Mouse (Mus musculus) limb, embryonic 15.5 days (tissue): ENCODE data around the gene Asphd1. TPM values are rescaled to one million over a fixed set of nuclear protein-coding genes. Genes with fewer than 3 reads are reported as not detected.
"Not testable (repeated sequence)": the region's sequence is repeated elsewhere in the genome, so short reads cannot be mapped to it uniquely, and the experiment has no call there.

Experiments
- ATAC-seq: fragments of 200-750 bp; cut with Nextera tagmentation; 2 replicates; pipeline ENCODE4 v1.8.0; 2017; ENCODE audit warnings: low read depth, moderate TSS enrichment; ENCODE audit not compliant: insufficient number of reproducible peaks, low FRiP score, low TSS enrichment
- H3K27ac ChIP-seq: fragments of 300-500 bp; sonication (generic); 2 replicates; pipeline ENCODE4 v1.5.1; 2015; ENCODE audit warnings: moderate library complexity, mild to moderate bottlenecking, inconsistent platforms
- H3K27me3 ChIP-seq: fragments of 300-500 bp; sonication (generic); 2 replicates; pipeline ENCODE4 v1.6.1; 2015; ENCODE audit warnings: inconsistent platforms
- H3K36me3 ChIP-seq: fragments of 300-500 bp; sonication (generic); 2 replicates; pipeline ENCODE4 v1.6.1; 2015; ENCODE audit warnings: inconsistent platforms
- H3K4me1 ChIP-seq: fragments of 300-500 bp; sonication (generic); 2 replicates; pipeline ENCODE4 v1.6.1; 2015; ENCODE audit warnings: inconsistent platforms
- H3K4me2 ChIP-seq: fragments of 300-500 bp; sonication (generic); 2 replicates; pipeline ENCODE4 v1.6.1; 2015; ENCODE audit warnings: mild to moderate bottlenecking, inconsistent platforms
- H3K4me3 ChIP-seq: fragments of 300-500 bp; sonication (generic); 2 replicates; pipeline ENCODE4 v1.5.1; 2015; ENCODE audit warnings: mild to moderate bottlenecking, inconsistent platforms
- H3K9ac ChIP-seq: fragments of 300-500 bp; sonication (generic); 2 replicates; pipeline ENCODE4 v1.6.1; 2015; ENCODE audit warnings: inconsistent platforms
- H3K9me3 ChIP-seq: fragments of 300-500 bp; sonication (generic); 2 replicates; pipeline ENCODE4 v1.6.1; 2016; ENCODE audit warnings: inconsistent platforms
- WGBS: fragments of 180-500 bp; shearing (Covaris S2); methylation state at CpG from one replicate; pipeline ENCODE4 v1.1.7; 2015; 5-methylcytosine and 5-hydroxymethylcytosine counted together
- polyA plus RNA-seq: library from polyadenylated mRNA; unstranded; fragments of >200 nt; fragmentation: Nextera tagmentation; extraction: Ambion mirVana; gene quantifications from 2 replicates; pipeline ENCODE4 v1.2.1, GENCODE M21; 2015

The Asphd1 gene
- polyA plus RNA-seq, 1 experiment from 2014 or later: not detected

DNA sequence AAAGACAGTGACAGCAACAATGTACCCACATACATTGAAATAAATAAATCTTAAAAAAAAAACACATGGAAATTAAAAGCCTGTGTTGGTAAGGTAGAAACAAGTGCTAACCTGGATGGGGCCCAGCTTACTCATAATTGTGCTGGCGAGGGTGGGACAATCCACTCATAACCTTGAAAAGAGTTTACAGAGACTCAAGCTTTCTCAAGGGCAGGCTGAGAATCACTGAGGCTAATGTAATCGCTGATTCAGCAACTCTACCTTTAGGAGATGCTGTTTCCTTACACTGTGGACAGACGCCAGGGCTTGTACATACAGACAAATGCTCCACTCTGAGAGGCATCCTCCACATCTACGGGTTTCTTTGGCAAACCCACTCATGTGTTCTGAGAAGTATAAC lies 29.4 kb downstream of the Asphd1 start:
- Histone ChIP-seq H3K4me2 (no peak overlapping the region), H3K4me1 (no peaks in the 10 kb centered on the region), H3K4me3 (no peak overlapping the region), H3K9me3 (no peaks in the 10 kb centered on the region), H3K27ac (no peak overlapping the region), H3K27me3 (no peaks in the 10 kb centered on the region), H3K9ac (no peak overlapping the region), H3K36me3 (no peaks in the 10 kb centered on the region)
- 80% methylated on average over 4 of the region's 4 CpGs for WGBS
- no peak for ATAC-seq

DNA sequence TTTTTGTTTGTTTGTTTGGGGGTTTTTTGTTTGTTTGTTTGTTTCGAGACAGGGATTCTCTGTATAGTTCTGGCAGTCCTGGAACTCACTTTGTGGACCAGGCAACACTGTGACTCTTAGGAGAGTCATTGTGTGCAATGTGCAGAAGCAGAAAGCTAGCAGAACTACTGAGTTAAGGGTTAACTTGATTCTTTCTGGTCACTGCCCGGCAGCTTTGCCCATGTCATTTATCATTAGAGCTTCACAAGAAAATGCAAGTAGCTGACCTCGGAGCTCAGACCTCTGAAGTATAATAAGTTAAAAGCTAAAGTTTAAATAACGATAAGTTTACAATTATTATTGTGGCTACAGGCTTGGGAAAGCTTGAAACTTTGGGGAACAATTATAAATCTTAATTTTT lies 31.0 kb downstream of the Asphd1 start:
- not testable (repeated sequence) for H3K4me3 ChIP-seq, H3K27ac ChIP-seq, H3K4me2 ChIP-seq, H3K9ac ChIP-seq, H3K27me3 ChIP-seq, ATAC-seq, H3K36me3 ChIP-seq, H3K4me1 ChIP-seq, H3K9me3 ChIP-seq
- WGBS: 36% methylated on average over 4 of the region's 4 CpGs

- H3K9ac ChIP-seq: no peak overlapping the region
- no peaks in the 10 kb centered on the region for H3K27me3 ChIP-seq
- no peaks in the 10 kb centered on the region for H3K36me3 ChIP-seq
- no peak overlapping the region for H3K4me3 ChIP-seq
- no peak overlapping the region for H3K4me2 ChIP-seq
- ATAC-seq: no peak
- no peak overlapping the region for H3K27ac ChIP-seq
- no peaks in the 10 kb centered on the region for H3K9me3 ChIP-seq
- 81% methylated on average over 3 of the region's 3 CpGs for WGBS
- H3K4me1 ChIP-seq: no peaks in the 10 kb centered on the region
Measured at GRCm38 (mm10) chr7:126914844-126915243, 34.5 kb downstream of the Asphd1 start.

- no peaks in the 10 kb centered on the region for H3K9me3 ChIP-seq
- no peak overlapping the region for H3K4me2 ChIP-seq
- no peak overlapping the region for H3K4me3 ChIP-seq
- H3K9ac ChIP-seq: no peak overlapping the region
- no peaks in the 10 kb centered on the region for H3K36me3 ChIP-seq
- no peak for ATAC-seq
- no peaks in the 10 kb centered on the region for H3K4me1 ChIP-seq
- WGBS: 73% methylated on average over 3 of the region's 3 CpGs
- no peaks in the 10 kb centered on the region for H3K27me3 ChIP-seq
- H3K27ac ChIP-seq: no peak overlapping the region
Measured at GRCm38 (mm10) chr7:126905590-126905989, 43.8 kb downstream of the Asphd1 start.

GRCm38 (mm10) chr7:126899781-126900180 lies 49.6 kb downstream of the Asphd1 start:
- H3K4me2 ChIP-seq, H3K36me3 ChIP-seq, H3K27me3 ChIP-seq, H3K4me3 ChIP-seq, ATAC-seq, H3K9me3 ChIP-seq, H3K9ac ChIP-seq, H3K27ac ChIP-seq: not testable (repeated sequence)
- 93% methylated on average over 7 of the region's 9 CpGs for WGBS
- peaks cover 16% of the 10 kb centered on the region for H3K4me1 ChIP-seq

DNA sequence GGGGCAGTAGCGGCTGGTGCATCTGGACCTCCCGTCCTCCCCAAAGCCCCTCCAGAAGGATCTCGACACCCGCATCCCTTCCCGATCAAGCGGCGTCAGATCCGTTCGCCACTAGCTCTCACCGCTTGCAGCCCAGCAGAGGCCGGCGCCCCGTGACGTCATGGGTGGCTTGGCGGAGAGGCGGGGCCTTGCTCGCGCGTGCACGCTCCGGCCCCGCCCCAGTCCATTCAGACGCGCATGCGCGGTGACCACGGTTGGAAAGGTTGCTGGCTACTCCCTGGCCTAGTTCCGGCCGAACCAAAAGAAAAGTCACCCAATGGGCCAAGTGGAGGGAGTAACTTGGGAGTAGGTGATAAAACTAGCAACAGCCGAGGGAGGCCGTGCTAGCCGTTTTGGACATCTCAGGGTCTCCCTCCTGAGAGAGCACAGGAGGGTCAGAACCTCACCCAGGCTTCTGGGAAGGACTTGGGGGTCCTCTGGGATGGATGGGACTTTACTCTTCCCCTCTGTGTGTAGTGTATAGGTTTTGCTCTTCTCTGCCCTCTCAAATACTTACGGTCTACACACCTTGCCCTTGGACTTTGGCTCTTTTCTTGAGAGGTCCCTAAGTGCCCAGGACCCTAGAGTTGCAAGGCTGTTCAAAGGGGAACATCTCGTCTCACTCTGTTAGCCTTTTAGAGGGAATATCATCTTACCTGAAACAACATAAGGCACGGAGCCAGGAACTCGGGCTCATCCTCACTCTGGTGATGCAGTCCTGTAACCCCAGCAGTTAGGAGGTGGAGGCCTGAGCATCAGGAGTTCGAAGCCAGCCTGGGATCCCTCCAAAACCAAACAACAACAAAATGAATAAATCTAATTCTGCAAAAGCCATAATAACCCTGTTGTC lies 51.0 kb downstream of the Asphd1 start:
- H3K4me1 ChIP-seq: peaks cover 16% of the 10 kb centered on the region
- WGBS: 11% methylated on average over 37 of the region's 37 CpGs
- peak overlapping the region; percentile 72 for H3K4me3 ChIP-seq
- H3K9ac ChIP-seq: peak overlapping the region; percentile 67
- H3K36me3 ChIP-seq: 0 out of 2 replicates have a peak, but pooled peaks cover 3% of the 10 kb centered on the region
- H3K9me3 ChIP-seq: no peaks in the 10 kb centered on the region
- peak overlapping the region; percentile 83 for H3K27ac ChIP-seq
- ATAC-seq: peak; percentile 91
- H3K4me2 ChIP-seq: peak overlapping the region; percentile 67
- no peaks in the 10 kb centered on the region for H3K27me3 ChIP-seq

GRCm38 (mm10) chr7:126897390-126898101 lies 51.8 kb downstream of the Asphd1 start:
- Histone ChIP-seq H3K27me3 (no peaks in the 10 kb centered on the region), H3K27ac (peak overlapping the region; percentile 83), H3K9ac (peak overlapping the region; percentile 67), H3K4me1 (peaks cover 16% of the 10 kb centered on the region), H3K4me3 (peak overlapping the region; percentile 72), H3K4me2 (peak overlapping the region; percentile 67), H3K9me3 (no peaks in the 10 kb centered on the region), H3K36me3 (0 out of 2 replicates have a peak, but pooled peaks cover 3% of the 10 kb centered on the region)
- WGBS: 20% methylated on average over 16 of the region's 16 CpGs
- peak; percentile 38; the same call in 1 of the 2 replicates for ATAC-seq

GRCm38 (mm10) chr7:126896912-126897311 lies 52.5 kb downstream of the Asphd1 start:
- Histone ChIP-seq H3K4me3 (no peak overlapping the region), H3K27me3 (no peaks in the 10 kb centered on the region), H3K9me3 (no peaks in the 10 kb centered on the region), H3K9ac (no peak overlapping the region), H3K27ac (no peak overlapping the region), H3K4me2 (no peak overlapping the region), H3K36me3 (peaks cover 3% of the 10 kb centered on the region; the same call in 1 of the 2 replicates), H3K4me1 (peaks cover 16% of the 10 kb centered on the region)
- whole genome bisulfite sequencing: 83% methylated on average over 5 of the region's 5 CpGs
- ATAC-seq: no peak

Other genes starting within 250 kb of the Asphd1 start
- 44.5 and 46.5 TPM in 2 replicates for gene Coro1a, start 241.8 kb downstream of the Asphd1 start, polyA plus RNA-seq
- gene Mapk3, start 190.0 kb downstream of the Asphd1 start, polyA plus RNA-seq: 65.2 and 68.3 TPM in 2 replicates
- gene Gdpd3, start 183.2 kb downstream of the Asphd1 start, polyA plus RNA-seq: 16.8 and 17.7 TPM in 2 replicates
- gene Ypel3, start 172.6 kb downstream of the Asphd1 start, polyA plus RNA-seq: 117 and 122 TPM in 2 replicates
- gene Tbx6, start 168.1 kb downstream of the Asphd1 start, polyA plus RNA-seq: 0.37 and 0.46 TPM in 2 replicates
- gene Ppp4c, start 157.1 kb downstream of the Asphd1 start, polyA plus RNA-seq: 212 and 227 TPM in 2 replicates
- 0.22 and 0.56 TPM in 2 replicates for gene Fam57b, start 151.9 kb downstream of the Asphd1 start, polyA plus RNA-seq
- not detected in 2 replicates for gene 4930451I11Rik, start 117.9 kb downstream of the Asphd1 start, polyA plus RNA-seq
- 0.57 and 0.82 TPM in 2 replicates for gene Doc2a, start 102.2 kb downstream of the Asphd1 start, polyA plus RNA-seq
- 26.7 and 30.1 TPM in 2 replicates for gene Hirip3, start 87.6 kb downstream of the Asphd1 start, polyA plus RNA-seq
- gene Ino80e, start 87.2 kb downstream of the Asphd1 start, polyA plus RNA-seq: 80.7 and 82.1 TPM in 2 replicates
- gene Taok2, start 64.9 kb downstream of the Asphd1 start, polyA plus RNA-seq: 40.9 and 46.3 TPM in 2 replicates
- gene Tmem219, start 26.7 kb downstream of the Asphd1 start, polyA plus RNA-seq: 31.3 and 35.1 TPM in 2 replicates
- gene Kctd13, start 20.7 kb downstream of the Asphd1 start, polyA plus RNA-seq: 13.5 and 15.3 TPM in 2 replicates
- gene Sez6l2, start 981 bp upstream of the Asphd1 start, polyA plus RNA-seq: 0.46 and 0.50 TPM in 2 replicates
- gene Cdipt, start 26.3 kb upstream of the Asphd1 start, polyA plus RNA-seq: 105 and 119 TPM in 2 replicates
- 1.5 and 1.6 TPM in 2 replicates for gene Cdiptos, start 26.5 kb upstream of the Asphd1 start, polyA plus RNA-seq
- gene Mvp, start 65.0 kb upstream of the Asphd1 start, polyA plus RNA-seq: 13.1 and 17.0 TPM in 2 replicates
- gene Pagr1b, start 66.9 kb upstream of the Asphd1 start, polyA plus RNA-seq: 0.63 and 1.8 TPM in 2 replicates
- 46.7 and 85.6 TPM in 2 replicates for gene Pagr1a, start 67.8 kb upstream of the Asphd1 start, polyA plus RNA-seq
- 28.9 and 58.2 TPM in 2 replicates for gene Gm42742, start 71.5 kb upstream of the Asphd1 start, polyA plus RNA-seq
- gene Prrt2, start 71.6 kb upstream of the Asphd1 start, polyA plus RNA-seq: 16.5 and 17.5 TPM in 2 replicates
- 49.8 and 54.8 TPM in 2 replicates for gene Maz, start 77.5 kb upstream of the Asphd1 start, polyA plus RNA-seq
- gene Kif22, start 92.9 kb upstream of the Asphd1 start, polyA plus RNA-seq: 90.7 and 96.9 TPM in 2 replicates
- gene Zg16, start 137.7 kb upstream of the Asphd1 start, polyA plus RNA-seq: not detected in 2 replicates
- gene AI467606, start 141.8 kb upstream of the Asphd1 start, polyA plus RNA-seq: 5.3 and 6.1 TPM in 2 replicates
- gene Qprt, start 172.6 kb upstream of the Asphd1 start, polyA plus RNA-seq: 4.1 and 6.3 TPM in 2 replicates
- 0.81 and 0.84 TPM in 2 replicates for gene Spn, start 188.2 kb upstream of the Asphd1 start, polyA plus RNA-seq
- gene Cd2bp2, start 246.5 kb upstream of the Asphd1 start, polyA plus RNA-seq: 53.6 and 55.1 TPM in 2 replicates